Mouse (Mus musculus) brain, embryonic 14.5 days (tissue): ENCODE results near the gene Nle1.

Experiments
- CTCF ChIP-seq: fragments of 200-500 bp; IDR thresholded peaks from 2 replicates; pipeline ENCODE4 v1.5.1; 2012; ENCODE audit warnings: inconsistent platforms, mild to moderate bottlenecking, moderate library complexity, borderline replicate concordance; ENCODE audit not compliant: insufficient read depth, insufficient read length; ENCODE audit errors: extremely low read depth
- POLR2A ChIP-seq: fragments of 200-500 bp; IDR thresholded peaks from 2 replicates; pipeline ENCODE4 v1.6.1; 2012; ENCODE audit warnings: mild to moderate bottlenecking, inconsistent platforms, borderline replicate concordance; ENCODE audit not compliant: poor library complexity, insufficient read depth, insufficient read length, severe bottlenecking; ENCODE audit errors: extremely low read depth

GRCm38 (mm10) chr11:82920768-82921167 lies 12.6 kb upstream of the Nle1 start:
- TF ChIP-seq POLR2A (no peak), CTCF (no peak)
